Mouse (Mus musculus) kidney, adult 2 months (tissue): ENCODE measurements at regions not wholly inside any gene's neighbourhood (a gene's known extent, or its start where the extent isn't known, plus 50 kb on each side); places are given as distances from the start of the nearest gene placed in this dataset.

ENCODE experiments used
- CTCF ChIP-seq: fragments of 200-500 bp; conservative IDR thresholded peaks from 2 replicates; pipeline ENCODE4 v1.5.1; 2011; ENCODE audit warnings: low read depth, mild to moderate bottlenecking, control low read depth, low read length, moderate library complexity, mixed read lengths; ENCODE audit not compliant: insufficient read depth, insufficient read length
- POLR2A ChIP-seq: fragments of 200-500 bp; IDR thresholded peaks from one replicate; pipeline ENCODE4 v1.6.1; 2011; ENCODE audit warnings: low read depth, low read length, control low read depth

DNA sequence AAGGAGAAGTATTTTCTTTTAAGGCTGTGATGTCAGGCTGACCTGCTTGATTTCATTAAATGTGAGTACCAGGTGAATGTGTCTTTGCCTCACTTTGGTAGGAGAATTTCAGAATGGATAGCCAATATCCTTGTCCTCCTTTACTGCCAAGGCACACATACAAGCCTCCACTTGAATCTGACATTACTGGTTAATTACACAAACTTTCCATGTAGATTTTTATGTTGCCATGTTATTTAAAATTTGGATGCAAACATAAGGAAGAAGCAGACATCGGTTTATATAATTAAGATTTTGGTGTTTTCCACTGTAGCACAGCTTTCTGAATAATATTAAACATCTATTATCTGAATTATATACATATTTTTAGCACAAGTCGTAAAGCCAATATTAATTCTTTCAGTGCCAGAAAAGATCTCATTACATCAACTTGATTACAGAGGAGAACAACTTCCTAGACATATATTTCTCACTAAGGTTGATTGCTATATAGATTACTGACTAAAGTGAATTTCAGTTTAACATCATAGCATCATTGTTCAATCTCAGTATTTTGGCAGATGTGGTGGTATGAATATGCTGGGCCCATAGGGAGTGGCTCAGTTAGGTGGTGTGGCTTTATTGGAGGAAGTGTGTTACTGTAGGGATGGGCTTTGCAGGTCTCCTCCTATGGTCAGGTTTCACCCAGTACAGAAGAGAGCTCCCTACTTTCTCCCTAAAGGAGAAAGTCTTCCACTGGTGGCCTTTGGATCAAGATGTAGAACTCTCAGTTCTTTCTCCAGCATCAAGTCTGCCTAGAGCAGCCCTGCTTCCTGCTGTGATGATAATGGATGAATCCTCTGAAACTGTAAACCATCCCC is 53.9 kb upstream of the Lin7a start:
- TF ChIP-seq CTCF (no peak), POLR2A (no peak)
